Mouse (Mus musculus) lung, adult 2 months (tissue): ENCODE data around the gene Cacng7.

Experiments used
- CTCF ChIP-seq: fragments of 200-500 bp; IDR thresholded peaks from 2 replicates; pipeline ENCODE4 v1.5.1; 2011; ENCODE audit warnings: mild to moderate bottlenecking, low read length, control low read depth; ENCODE audit not compliant: insufficient read depth
- POLR2A ChIP-seq: fragments of 200-500 bp; IDR thresholded peaks from 2 replicates; pipeline ENCODE4 v1.6.1; 2011; ENCODE audit warnings: low read depth, mild to moderate bottlenecking, control low read depth, low read length, borderline replicate concordance; ENCODE audit errors: extremely low read depth

- TF ChIP-seq POLR2A (no peak), CTCF (no peak)
These were observed 1.1 kb upstream of the Cacng7 start for GRCm38 (mm10) chr7:3331581-3332223.
